Mouse (Mus musculus): ENCODE data around the gene Lrmda.

DNA sequence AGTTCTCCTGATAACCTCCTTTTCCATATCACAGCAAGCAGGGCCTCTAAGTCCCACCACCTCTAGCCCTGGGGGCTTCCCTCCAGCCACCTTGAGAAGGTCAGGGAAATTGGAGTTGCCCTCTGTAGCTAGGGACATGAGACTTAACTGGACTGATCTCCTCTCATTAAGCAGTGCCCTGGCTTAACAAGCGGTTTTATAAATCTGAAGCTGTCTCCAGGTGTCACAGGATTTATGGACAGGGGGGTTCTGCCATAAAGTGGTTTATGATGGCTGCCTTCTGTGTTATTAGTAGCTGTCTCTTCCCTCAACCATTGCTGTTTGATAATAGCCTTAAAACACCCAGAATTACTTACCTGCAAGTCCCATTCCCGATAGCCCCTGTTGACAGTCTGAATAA is 571.7 kb downstream of the Lrmda start:
- TF ChIP-seq POLR2A (IDR thresholded peaks at IDR 0.05; ENCODE audit: low read depth, low read length): no peak
- TF ChIP-seq CTCF (IDR thresholded peaks at IDR 0.05; ENCODE audit: borderline replicate concordance, insufficient read depth, low read length): no peak
